Mouse (Mus musculus): ENCODE data around the gene Chchd6.
A peak's percentile ranks its signal among the peaks of the same experiment; 100 is the strongest.

The Chchd6 gene

DNA sequence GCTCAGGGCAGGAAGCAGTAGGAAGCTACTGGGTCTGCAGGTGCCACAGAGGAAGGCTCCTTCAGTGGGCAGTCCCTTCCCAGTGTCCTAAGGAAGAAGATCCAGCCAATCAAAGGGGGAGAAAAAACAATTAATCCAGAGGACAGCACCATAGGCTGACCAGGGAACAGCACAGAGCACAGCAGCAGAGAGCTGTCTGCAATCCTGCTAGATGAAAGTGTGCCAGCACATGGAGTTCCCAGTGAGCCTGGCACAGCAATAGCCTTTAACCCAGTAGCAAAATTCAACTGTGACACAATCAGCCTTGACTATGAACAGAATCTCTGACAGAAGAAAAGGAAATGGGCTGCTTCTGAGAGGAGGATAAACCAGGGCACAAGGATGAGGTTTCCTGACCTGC lies 9.8 kb downstream of the Chchd6 start:
- DNase-seq (ENCODE audit: low read depth, low spot score): peak; percentile 21

DNA sequence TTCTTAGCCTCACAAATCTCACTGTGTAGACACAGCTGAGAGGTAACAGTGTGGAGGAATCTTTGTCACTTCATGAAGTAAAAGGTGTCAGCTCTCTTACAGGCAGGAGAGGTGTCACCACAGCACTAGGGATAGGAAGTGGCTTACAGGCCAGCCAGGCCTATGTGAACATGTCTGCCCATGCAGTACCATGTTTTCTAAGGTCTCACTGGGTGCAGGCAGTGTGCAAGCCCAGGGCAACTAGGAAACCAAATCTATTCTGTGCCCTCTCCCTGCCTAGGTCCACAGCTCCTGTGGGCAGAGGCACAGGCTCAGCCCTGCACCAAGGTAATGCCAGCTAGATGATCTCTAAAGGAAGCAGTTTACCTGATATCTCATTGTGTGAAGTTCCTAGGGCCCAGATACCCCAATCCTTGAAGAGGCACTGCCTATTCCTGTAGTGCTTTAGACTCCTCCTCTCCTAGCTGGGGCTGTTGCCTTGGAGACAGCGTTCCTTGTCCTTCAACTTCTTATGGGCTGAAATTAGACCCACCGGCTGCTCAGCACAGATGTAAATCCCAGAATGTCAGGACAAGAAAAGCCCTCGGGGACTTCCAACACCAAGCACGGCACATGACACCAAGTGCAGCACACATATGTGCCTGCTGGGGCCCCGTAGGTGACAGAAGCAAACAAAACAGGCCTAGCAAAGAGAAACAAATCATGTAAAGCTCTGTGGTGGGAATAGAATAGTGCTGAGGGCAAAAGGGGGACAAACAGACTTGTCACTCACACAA lies 10.6 kb downstream of the Chchd6 start:
- peak; percentile 70 for DNase-seq (ENCODE audit: low read depth, low spot score)

DNA sequence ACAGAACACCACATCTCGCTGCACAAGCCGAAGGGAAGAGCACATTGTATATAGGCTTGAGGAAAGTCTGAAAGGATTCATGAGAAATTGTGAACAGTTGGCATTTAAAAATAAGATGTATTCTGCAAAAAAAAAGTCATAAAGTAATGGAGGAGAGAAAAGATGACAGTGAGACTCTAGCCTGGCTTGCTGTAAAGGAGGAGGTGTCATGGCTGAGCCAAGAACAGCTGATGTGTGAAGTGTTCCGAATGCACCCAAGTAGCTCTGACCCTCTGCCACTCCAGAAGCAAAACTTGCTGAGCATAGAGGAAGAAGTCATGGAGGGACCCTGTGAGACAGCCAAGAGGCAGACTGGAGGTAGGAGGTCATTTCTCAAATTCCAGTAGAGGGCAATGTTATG lies 12.3 kb downstream of the Chchd6 start:
- no peak for DNase-seq (ENCODE audit: low read depth, low spot score)

DNA sequence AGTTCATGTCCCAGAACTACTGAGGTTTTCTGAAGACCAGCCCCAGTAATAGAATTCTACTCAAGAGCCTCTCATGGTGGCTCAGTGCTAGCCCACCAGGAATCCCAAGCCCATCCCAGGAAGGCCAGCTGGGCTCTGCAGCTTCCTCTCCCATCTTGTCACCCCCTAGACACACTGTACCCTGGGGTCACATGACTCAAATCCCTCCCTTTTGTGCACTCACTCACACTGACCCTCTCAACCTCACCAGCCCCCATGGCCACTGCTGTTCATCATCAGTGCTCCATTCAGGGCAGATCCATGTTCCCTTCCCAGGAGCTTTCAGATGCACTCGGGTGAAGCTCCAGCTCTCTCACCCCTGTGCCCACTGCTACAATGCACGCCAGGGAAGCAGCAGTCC lies 20.8 kb downstream of the Chchd6 start:
- no peak for DNase-seq (ENCODE audit: low read depth, low spot score)

DNA sequence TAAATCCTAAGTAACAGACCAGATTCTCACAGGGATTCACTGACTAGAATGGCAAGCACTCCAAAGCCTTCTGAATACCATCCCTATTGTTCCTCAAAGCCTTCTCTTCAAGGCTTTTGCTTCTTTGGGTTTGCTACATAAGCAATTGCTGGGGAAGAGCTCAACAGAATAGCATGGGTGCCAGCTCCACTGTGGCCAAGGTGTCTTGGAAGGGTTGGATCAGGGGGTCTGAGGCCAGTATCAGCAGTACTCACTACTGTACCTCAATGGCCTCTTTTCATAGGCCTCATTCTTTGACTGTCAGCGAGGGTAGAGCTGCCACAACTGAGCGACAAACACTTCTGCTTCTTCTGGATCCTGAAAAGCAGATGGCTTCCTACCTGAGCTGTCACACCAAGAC lies 21.7 kb downstream of the Chchd6 start:
- DNase-seq (ENCODE audit: low read depth, low spot score): no peak

DNA sequence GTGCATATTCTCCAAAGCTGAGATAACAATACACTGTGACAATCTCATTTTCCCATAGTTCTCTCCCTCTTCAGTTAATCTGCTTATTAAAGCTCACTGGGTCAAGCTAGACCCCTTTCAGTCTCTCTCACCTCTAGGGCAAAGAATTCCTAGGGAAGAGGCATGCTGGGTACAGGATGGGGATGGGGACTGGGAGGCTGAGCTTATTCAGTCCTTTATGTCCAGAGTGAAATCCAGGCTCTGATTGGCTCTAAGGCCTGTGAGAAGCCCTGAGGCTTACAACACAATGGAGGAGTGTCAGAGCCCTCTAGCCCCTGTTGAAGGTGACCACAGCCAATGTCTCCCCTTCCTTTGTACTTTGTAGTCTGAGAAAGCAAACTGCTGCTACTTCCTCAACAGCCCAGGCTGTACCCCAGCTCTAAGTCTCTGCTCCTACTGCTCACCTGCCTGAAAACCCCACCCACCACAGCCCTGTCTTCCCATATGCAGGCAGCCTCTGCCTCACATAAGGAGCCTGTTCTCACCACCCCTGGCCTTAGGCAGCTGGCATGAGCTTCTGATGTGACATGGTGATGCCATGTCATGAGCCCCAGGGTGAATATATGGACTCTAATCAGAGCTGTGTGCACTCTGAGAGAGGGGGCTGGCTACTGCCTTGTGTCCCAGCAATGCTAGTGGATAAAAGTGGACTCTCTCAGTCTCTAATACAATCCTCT lies 22.4 kb downstream of the Chchd6 start:
- no peak for DNase-seq (ENCODE audit: low read depth, low spot score)

DNA sequence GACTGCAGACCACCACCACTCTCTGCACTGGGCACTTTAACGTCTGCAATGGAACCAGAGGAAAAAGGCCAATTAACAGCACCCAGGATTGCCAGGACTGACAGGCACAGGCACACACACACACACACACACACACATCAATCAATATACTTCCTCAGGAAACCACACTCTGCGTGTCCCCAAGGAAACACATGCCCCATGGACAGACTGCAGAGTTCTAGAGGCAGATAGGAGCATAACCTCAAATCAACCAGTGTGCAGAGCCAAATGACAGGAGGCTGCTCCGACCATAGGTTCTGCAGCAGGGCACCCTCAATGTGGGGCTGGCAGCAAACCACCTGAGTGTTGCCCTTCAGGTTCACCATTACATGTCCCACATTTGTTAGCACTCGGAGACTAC lies 26.1 kb downstream of the Chchd6 start:
- no peak for DNase-seq (ENCODE audit: low read depth, low spot score)

DNA sequence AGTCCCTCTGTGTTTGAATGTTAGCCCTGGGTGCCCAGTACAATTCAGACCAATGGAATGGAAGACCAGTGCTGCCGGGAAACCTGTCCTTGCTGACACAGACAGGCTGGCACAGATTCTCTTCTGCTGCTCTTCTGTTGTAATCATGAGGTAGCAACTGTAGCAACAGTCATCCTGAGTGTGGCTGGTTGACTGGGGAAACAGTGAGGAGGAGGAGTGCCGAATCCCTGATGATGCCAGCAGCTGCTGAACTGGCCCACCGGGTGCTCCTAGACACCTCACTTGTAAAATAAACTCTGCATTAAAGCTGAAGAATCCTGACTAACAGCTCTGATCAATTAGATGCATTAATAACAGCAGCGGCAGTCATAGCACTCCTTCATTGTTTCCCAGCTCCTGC lies 28.7 kb downstream of the Chchd6 start:
- DNase-seq (ENCODE audit: low read depth, low spot score): no peak

DNA sequence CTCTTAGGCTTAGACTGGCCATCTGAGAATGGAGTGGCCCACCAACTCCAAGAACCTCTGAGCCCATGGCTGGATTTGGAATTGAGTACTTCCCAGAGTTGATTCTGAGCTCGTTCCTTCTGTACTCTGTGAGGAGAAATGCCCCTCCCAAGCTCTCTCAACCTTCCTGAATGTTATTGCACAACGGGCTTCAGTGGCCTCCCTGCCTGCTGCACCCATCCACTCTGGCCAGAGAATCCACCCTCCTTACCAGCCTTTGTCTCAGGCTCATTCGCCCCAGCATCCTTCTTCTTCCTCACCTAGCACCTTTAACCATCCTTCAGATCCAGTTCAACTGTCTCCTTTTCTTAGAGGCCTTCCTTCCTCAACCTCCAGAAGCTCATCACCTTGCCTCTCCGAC lies 32.1 kb downstream of the Chchd6 start:
- DNase-seq (ENCODE audit: low read depth, low spot score): no peak

DNA sequence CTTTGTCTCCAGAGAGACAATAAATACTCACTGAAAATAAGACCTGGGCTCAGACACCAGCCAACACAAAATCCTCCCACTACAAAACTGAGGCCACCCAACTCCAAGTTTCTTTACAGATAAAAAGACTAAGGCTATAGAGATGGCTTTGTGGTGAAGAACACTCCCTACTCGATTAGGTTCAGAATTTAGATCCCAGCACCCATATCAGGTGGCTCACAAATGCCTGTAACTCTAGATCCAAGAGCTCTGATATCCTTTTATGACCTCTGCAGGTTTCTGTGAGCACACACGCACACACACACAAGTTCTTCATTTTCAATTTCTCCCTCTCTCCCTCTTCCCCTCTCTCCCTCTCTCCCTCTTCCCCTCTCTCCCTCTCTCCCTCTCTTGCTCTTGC lies 34.6 kb downstream of the Chchd6 start:
- no peak for DNase-seq (ENCODE audit: low read depth, low spot score)

DNA sequence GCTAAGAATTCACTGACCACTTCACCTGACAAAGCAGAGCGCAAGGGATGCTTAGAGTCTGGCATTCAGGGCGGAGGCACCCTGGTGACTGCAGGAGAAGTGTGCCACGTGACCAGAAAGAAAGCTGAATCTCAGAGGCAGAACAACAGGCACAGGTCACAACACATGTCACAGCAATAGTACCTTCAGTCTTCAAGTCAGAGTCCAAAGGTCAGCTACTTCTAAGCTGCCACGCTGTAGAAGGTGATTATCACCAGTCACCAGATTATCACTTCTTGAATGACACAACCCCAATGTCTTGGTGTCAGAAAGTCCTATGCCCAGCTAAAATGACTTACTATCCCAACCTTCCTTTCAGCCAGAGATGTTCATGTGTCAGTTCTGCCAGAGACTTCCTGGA lies 37.8 kb downstream of the Chchd6 start:
- DNase-seq (ENCODE audit: low read depth, low spot score): no peak

DNA sequence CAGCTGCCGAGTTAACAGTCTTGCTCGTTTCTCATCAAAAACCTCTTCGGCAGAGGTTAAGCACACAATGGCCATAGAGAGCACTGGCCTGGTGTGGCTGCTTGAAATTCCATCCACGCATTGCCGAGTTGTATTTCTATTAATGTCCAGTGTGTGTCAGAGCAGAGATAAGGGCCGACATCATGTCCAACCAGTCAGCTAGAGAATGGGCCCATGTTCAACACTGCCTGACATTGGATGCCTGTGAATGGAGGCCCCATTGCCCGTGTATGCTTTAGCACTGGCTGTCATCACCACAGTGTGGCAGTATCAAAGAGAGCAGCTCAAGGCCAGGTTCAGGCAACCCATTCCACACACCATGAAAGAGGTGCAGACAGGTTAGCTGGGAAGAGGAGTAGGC lies 38.9 kb downstream of the Chchd6 start:
- no peak for DNase-seq (ENCODE audit: low read depth, low spot score)

DNA sequence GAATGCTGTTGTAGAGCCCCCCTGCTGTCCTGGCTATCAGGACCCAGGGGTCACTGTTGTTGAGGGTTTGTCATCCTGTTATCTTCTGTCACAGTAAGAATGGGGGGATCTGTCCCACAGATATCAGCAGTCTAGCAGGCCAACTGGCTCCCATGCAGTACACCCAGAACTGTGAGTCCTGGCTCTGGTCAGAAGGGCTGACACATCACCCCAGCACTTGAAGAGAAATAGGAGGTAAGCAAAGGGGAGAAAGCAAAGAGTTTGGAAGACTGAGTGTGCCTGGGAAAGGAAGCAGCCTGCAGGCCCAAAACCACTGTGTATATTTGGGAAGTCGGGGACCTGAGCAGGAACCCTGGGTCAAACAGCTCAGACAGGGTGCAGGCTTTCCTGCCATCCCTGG lies 39.5 kb downstream of the Chchd6 start:
- no peak for DNase-seq (ENCODE audit: low read depth, low spot score)

DNA sequence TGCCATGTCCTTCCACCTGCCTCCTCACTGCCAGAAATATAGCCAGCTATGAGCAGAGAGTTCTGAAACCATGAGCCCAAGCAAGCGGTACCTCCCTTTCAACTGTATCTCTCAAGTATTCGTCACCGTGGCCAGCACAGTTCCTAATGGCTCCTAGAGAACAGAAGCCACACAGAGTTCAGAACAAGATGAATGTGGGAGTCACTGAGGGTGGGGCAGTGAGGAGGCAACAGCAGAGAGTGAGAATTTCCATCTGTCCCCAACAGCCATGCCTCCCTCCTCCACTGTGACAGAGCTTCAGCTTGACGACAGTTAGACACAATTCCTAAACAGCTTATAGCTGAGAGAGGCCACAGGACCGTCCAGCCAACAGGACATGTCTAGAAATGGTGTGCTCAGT lies 41.4 kb downstream of the Chchd6 start:
- DNase-seq (ENCODE audit: low read depth, low spot score): no peak

DNA sequence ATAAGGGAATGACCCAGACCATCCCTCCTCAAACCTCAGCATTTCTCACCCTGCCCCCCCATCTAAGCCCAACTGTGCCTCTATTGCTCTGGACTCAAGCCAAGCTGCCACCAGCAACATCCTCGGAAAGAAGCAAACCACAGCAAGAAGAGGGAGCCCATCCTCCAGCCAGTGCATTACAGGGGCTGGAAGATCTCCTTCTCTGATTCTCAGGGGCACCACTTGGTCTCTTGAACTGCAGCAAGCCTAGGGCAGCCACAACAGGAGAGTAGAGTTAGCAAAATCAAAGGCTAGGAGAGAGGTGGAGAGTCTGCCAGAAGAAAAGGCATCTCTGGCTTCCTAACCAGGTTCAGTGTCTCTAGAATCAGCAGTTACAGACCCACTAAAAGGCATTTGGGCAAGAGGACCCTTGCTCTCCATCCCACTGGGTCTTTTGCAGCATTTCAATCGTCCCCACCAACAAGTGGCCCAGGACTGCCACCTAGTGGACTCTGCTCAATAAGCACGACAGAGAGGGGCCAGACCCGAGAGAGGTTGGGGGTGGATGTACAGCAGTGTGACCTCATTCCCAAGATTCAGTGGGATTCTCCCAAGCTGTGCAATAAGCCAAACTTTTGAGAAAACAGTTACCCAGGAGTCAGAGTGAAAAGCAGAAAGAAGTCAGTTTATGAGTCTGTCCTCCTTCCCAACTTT lies 42.3 kb downstream of the Chchd6 start:
- peak; percentile 46 for DNase-seq (ENCODE audit: low read depth, low spot score)

DNA sequence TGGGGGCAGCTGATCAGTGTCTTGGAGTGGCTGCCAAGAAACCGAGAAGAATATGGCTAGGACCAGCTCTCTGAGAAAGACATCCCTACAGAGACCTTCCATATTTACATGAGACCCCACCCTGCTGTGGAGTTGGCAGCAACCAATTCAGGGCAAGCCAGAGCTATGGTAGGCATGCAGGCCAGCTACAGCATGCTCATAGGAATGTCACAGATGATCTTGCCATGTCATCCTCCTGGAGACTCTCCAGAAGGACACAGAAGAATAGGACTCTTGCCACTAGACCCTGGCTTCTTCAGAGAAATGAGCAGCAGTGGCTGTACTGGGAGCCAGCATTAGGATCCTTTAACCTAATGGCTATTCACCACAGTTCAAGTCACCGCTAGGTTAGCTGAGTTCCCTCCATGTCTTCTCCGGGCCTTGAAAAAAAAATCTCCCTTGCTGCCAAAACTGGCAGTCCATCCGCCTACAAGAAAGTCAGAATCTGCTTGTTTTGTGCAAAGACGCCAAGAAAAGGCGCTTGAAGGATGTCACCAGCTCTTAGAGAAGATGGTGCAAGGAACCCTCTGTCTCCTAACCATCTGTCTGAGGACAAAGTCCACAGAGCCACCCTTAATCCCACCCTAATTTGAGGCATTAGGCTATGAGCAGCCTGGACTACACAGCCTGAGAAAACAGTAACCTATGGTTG lies 43.0 kb downstream of the Chchd6 start:
- DNase-seq (ENCODE audit: low read depth, low spot score): no peak

DNA sequence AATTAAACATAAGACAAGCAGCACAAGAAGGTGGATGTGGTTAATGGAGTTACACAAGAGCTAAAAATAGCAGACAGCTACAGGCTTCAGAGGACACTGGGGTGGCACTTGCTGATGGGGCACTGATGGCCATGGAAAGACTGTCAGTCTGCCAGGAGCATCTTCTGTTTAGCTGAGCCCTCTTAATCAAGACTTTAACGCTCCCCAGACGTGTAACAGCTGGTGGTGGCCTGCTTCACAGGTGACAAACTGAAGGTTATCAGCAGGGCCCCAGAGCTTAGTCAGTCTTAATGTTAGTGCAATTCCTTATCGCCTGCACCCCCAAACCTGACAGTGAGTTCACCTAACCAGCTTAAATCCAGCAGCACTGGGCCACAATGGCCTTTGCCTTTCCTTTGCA lies 46.3 kb downstream of the Chchd6 start:
- peak; percentile 9 for DNase-seq (ENCODE audit: low read depth, low spot score)

DNA sequence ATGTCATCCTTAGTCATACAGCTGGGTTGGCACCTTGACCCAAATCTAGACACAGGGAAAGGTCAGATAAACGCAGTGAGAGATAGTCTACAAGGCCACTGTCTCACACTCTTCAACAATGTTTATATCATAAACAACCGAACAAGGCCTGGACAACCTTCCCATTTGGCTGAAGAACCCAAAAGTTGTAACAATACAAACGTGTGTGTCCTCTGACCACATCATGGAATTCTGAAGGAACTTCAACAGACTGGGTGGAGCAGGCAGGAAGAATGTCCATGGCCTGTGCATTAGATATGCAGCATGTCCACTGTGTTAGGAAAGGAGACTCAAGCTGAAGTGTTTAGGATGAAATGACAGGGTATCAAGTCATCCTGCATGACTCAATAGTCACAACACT lies 47.5 kb downstream of the Chchd6 start:
- no peak for DNase-seq (ENCODE audit: low read depth, low spot score)

DNA sequence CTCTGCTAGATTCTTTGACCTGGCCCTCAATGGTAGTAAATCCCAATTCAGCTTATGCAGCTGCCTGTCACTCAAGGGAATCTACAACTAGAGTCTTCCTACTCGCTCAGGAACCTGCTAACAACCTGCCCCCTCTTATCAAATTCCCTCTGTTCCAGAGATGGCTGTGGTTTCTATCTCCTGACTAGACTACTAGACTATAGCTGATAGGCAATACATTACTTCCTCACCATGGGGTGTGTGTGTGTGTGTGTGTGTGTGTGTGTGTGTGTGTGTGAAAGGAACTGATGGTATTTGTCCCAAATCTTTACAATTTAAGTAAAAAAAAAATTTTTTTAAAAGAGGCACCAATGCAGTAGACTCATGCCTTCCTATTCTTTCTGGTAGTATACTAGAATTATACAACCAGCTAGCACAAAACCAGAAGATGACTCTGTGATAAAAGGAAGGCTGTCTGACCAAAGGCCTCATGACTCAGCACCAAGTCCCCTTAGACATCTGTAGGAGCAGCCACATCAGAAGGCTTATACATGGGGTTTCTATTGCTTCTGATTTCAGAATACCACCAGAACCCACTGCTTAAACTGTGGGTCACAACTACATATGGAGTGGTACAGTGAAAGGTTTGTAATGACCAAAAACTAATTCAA lies 57.2 kb downstream of the Chchd6 start:
- no peak for DNase-seq (ENCODE audit: low read depth, low spot score)

DNA sequence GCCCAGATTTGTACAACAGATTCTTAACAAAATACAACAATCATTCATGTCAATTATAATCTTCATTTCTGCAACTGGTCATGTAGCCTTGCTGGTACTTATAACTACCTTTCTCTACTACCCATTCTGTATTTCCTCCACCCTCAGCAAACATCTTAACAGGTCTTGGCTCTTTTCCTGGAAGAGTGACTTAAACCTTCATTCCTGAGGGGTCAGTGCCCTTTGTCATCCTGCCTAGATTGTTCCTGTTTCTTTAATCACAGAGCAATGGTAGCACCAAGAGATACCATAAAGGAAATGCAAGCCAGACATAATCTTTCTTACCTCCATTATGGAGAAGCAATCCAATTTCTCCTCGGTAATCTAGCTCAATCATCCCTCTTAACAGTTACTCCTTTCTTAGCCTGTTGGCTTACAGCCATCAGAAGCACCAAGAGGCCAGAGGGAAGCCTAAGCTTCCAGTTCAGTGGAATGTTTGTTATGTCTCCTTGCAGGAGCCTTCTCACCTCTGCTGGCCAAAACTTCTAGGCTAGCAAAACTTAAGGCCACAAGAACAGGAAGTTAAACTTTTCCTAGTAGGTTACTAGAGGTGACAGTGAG lies 59.7 kb downstream of the Chchd6 start:
- no peak for DNase-seq (ENCODE audit: low read depth, low spot score)

DNA sequence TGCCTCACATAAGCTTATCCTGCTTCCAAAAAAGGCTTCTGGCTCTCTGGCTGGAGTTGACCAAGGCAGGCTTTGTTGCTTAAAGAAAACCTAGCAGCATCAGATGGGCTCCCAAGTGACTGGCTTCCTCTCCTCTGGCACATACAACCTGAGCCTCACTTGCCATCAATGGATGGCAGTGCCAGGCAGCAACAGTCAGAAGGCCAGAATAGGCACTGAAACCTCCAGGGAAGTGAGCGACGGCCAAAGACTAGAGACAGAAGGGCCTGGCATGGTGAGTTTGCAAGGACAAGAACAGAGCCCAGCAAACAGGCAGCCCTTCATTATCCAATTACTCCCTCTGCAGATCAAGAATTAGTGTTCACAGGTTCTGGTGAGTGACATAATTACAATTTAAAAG lies 70.7 kb downstream of the Chchd6 start:
- DNase-seq (ENCODE audit: low read depth, low spot score): no peak

Measured in skeletal muscle tissue, adult 2 months (tissue).